Mouse (Mus musculus) small intestine, adult 2 months (tissue): Measurements from ENCODE around the gene Kirrel3.

ENCODE experiments used
- CTCF ChIP-seq: fragments of 200-500 bp; IDR thresholded peaks from 2 replicates; pipeline ENCODE4 v1.5.1; 2012; ENCODE audit warnings: low read depth, mild to moderate bottlenecking, control low read depth, inconsistent platforms, low read length, moderate library complexity, mixed read lengths; ENCODE audit not compliant: insufficient replicate concordance, insufficient read length; ENCODE audit errors: extremely low read depth
- POLR2A ChIP-seq: fragments of 200-500 bp; IDR thresholded peaks from 2 replicates; pipeline ENCODE4 v1.6.1; 2012; ENCODE audit warnings: low read depth, mild to moderate bottlenecking, control low read depth, inconsistent platforms, low read length, moderate library complexity

DNA sequence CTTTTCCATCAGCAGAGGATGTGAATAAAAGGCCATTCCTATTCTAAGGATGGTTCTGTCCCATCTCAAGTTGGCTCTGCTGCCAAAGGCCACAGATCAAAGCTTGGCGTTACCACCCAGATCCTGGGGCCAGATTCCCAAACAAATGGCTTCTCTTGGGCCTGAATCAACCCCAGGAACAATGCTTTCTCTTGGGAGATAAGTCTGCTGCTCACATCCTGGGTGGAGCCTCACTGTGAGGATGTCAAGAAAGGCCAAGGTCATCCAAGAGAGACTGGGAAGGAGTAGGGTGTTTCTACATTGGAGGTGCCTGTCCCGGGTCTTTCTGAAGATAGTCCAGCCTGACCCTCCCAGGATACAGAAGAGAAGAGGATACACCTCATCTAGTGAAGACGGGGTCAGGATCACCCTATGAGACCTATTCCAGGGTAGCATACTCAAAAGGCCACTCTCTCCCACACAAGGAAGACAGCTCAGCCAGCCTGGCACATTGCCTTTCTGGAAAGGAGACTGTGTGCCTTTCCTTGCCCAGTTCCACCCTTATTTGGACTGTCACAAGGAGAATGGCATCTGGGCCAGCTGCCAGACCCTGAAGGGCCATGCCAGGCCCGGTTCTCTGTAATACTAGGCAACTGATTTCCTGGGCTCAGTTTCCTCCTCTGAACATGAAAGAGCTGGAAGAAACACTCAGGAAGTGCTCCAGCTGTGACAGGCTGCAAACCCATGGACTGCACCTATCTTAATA lies 507.9 kb downstream of the Kirrel3 start:
- TF ChIP-seq CTCF (no peak), POLR2A (no peak)
